Mouse (Mus musculus) C2C12 (cell line): ENCODE data around the gene Golga3.
A peak's percentile ranks its signal among the peaks of the same experiment; 100 is the strongest.

Experiments used
- CTCF ChIP-seq: IDR thresholded peaks from one replicate; pipeline ENCODE4 v1.5.1; 2011; ENCODE audit not compliant: control insufficient read depth, insufficient read depth, insufficient read length
- MAX ChIP-seq: IDR thresholded peaks from one replicate; pipeline ENCODE4 v1.6.1; 2011; ENCODE audit warnings: mild to moderate bottlenecking, control low read depth
- USF1 ChIP-seq: IDR thresholded peaks from one replicate; pipeline ENCODE4 v1.6.1; 2011; ENCODE audit warnings: low read depth, mild to moderate bottlenecking, control low read depth, moderate library complexity

DNA sequence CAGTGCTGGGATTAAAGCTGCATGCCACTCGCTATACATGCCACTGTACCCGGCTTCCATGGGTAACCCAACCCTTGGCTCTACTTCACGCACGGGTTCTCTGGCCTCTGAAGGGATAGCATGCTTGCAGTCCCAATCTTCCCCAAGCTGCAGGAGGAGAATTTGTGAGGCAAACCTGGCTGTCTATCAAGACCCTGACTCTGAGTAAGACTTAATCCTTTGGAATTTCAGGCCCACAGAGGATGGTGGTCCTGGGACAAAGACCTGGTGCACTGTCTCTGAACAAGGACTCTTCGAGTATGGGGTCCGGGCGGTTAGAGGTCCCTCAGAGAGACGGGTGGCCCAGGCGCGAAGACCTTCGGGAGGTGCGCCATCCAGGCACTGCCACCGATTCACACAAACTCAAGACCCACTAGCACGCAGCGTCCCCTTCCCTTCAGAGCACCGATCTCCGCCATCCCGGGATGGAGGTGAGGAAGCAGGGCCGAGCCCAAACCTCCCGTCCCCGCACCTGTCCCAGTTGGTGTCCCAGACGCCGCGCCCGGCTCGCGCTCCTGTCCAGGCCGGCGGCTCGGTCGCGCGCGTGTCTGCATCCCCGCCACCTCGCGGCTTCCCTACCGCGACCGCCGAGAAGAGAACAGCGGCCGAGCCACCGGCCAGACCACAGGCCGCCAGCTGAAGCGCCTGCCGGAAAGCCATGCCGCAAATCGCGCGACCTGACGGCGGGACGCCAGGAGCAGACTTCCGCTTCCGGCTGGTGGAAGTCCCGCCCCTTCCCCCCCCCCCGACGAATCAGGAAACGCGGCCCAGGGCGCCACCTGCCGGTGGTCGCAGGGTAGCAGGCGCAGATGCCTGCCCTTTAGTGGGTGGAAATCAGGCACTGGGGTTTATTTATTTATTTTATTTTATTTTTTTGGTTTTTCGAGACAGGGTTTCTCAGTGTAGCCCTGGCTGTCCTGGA, 92.9 kb downstream of the Golga3 start, which contains the start of gene Pgam5:
- TF ChIP-seq USF1 = no peak
- TF ChIP-seq CTCF = peak; percentile 80
- TF ChIP-seq MAX = peak; percentile 49
